Comparison of ENCODE assay signal across 19 mouse cellular contexts in genomic region chr12:29561222-29561621, GRCm38 (mm10). TPM values are rescaled to one million over a fixed set of nuclear protein-coding genes. Genes with fewer than 3 reads are reported as not detected.
DNase-seq lines count a peak whose midpoint lies in the region; ATAC-seq and TF ChIP-seq lines count a peak whose summit lies in the region.
"Had no signal": no experiment of that assay in that cellular context is flagged by ENCODE, and none has a peak within 500 bp of the region (broad histone marks: within the 10 kb centered on the region; RNA-seq: fewer than 3 reads in every experiment).

No protein-coding gene starts in this region.

- no peak overlapping the region for H3K27ac ChIP-seq in hindbrain, postnatal 0 days
- H3K27ac ChIP-seq in hindbrain, embryonic 13.5 days = no peak overlapping the region
- H3K27ac ChIP-seq in neural tube, embryonic 13.5 days (replicated peaks) = 0 out of 2 replicates have a peak overlapping the region, but pooled peaks have one; percentile 18
- H3K27ac ChIP-seq: embryonic facial prominence, embryonic 10.5 days; intestine, embryonic 15.5 days; liver, embryonic 13.5 days had no signal

- H3K9ac ChIP-seq in hindbrain, postnatal 0 days (replicated peaks; ENCODE audit: low read length) = no peak overlapping the region
- H3K9ac ChIP-seq in hindbrain, embryonic 13.5 days = no peak overlapping the region
- H3K9ac ChIP-seq in neural tube, embryonic 13.5 days = no peak overlapping the region
- H3K9ac ChIP-seq: intestine, embryonic 15.5 days; liver, embryonic 13.5 days had no signal

- no peak overlapping the region for H3K4me2 ChIP-seq in hindbrain, postnatal 0 days (ENCODE audit: low read depth, low read length)
- no peak overlapping the region for H3K4me2 ChIP-seq in hindbrain, embryonic 13.5 days
- no peak overlapping the region for H3K4me2 ChIP-seq in neural tube, embryonic 13.5 days
- H3K4me2 ChIP-seq: heart, embryonic 11.5 days; intestine, embryonic 15.5 days; liver, embryonic 13.5 days had no signal

- peak; percentile 36 for DNase-seq in cerebellum, adult 8-10 months
- DNase-seq in hindbrain, postnatal 0 days (ENCODE audit: low spot score) = peak; percentile 32
- DNase-seq in neural tube, embryonic 10.5 days (ENCODE audit: extremely low spot score, low spot score) = no peak
- DNase-seq in kidney, adult 8-10 months = no peak
- no peak for DNase-seq in lung, postnatal 10 days
- DNase-seq: gastrocnemius, postnatal 14 days; heart, postnatal 36 days; kidney, postnatal 14 days; left cerebral cortex, postnatal 4 days; liver, embryonic 13.5 days; lung, postnatal 36 days; thymus, postnatal 36 days had no signal

- no peaks in the 10 kb centered on the region; the same call in 1 of the 2 replicates for H3K4me1 ChIP-seq in hindbrain, postnatal 0 days (ENCODE audit: insufficient read depth, low read length)
- H3K4me1 ChIP-seq in hindbrain, embryonic 13.5 days (replicated peaks) = peaks cover 39% of the 10 kb centered on the region
- H3K4me1 ChIP-seq in neural tube, embryonic 13.5 days (replicated peaks) = peaks cover 36% of the 10 kb centered on the region
- H3K4me1 ChIP-seq: embryonic facial prominence, embryonic 10.5 days; intestine, embryonic 15.5 days; liver, embryonic 13.5 days had no signal

- TF ChIP-seq CTCF in hindbrain, postnatal 0 days (IDR thresholded peaks at IDR 0.05; ENCODE audit: low read depth) = peak; percentile 73

- H3K27me3 ChIP-seq in hindbrain, postnatal 0 days (ENCODE audit: insufficient read depth, low read length) = no peaks in the 10 kb centered on the region
- no peaks in the 10 kb centered on the region for H3K27me3 ChIP-seq in hindbrain, embryonic 13.5 days
- H3K27me3 ChIP-seq in neural tube, embryonic 13.5 days = no peaks in the 10 kb centered on the region
- H3K27me3 ChIP-seq: intestine, embryonic 15.5 days; liver, embryonic 13.5 days had no signal

- no peaks in the 10 kb centered on the region for H3K9me3 ChIP-seq in hindbrain, postnatal 0 days (ENCODE audit: low read length)
- H3K9me3 ChIP-seq in hindbrain, embryonic 13.5 days = no peaks in the 10 kb centered on the region
- H3K9me3 ChIP-seq in neural tube, embryonic 13.5 days = no peaks in the 10 kb centered on the region
- H3K9me3 ChIP-seq: embryonic facial prominence, embryonic 10.5 days; intestine, embryonic 15.5 days; liver, embryonic 13.5 days had no signal

- no peak for ATAC-seq in cerebellum, adult (ENCODE audit: insufficient number of reproducible peaks, low FRiP score, low TSS enrichment)
- 0 out of 2 replicates have a peak, but pooled peaks have one; percentile 18 for ATAC-seq in hindbrain, postnatal 0 days
- ATAC-seq in hindbrain, embryonic 13.5 days (ENCODE audit: low FRiP score) = no peak
- ATAC-seq in neural tube, embryonic 13.5 days (ENCODE audit: low read depth) = no peak
- ATAC-seq: intestine, embryonic 15.5 days had no signal

- no peaks in the 10 kb centered on the region for H3K36me3 ChIP-seq in hindbrain, postnatal 0 days (ENCODE audit: insufficient read depth, low read length)
- peaks cover 1% of the 10 kb centered on the region; the same call in 1 of the 2 replicates for H3K36me3 ChIP-seq in hindbrain, embryonic 13.5 days
- H3K36me3 ChIP-seq in neural tube, embryonic 13.5 days = peaks cover under 1% of the 10 kb centered on the region; the same call in 1 of the 2 replicates
- H3K36me3 ChIP-seq: embryonic facial prominence, embryonic 10.5 days; intestine, embryonic 15.5 days; liver, embryonic 13.5 days had no signal

- no peak overlapping the region for H3K4me3 ChIP-seq in hindbrain, postnatal 0 days (ENCODE audit: low read length)
- no peak overlapping the region for H3K4me3 ChIP-seq in hindbrain, embryonic 13.5 days
- H3K4me3 ChIP-seq in neural tube, embryonic 13.5 days = no peak overlapping the region
- H3K4me3 ChIP-seq: embryonic facial prominence, embryonic 10.5 days; erythroblast, embryonic 14.5 days; intestine, embryonic 15.5 days; liver, embryonic 13.5 days had no signal

- 73% methylated on average over 2 of the region's 2 CpGs for WGBS in hindbrain, postnatal 0 days
- WGBS in hindbrain, embryonic 13.5 days = 78% methylated on average over 2 of the region's 2 CpGs
- 83% methylated on average over 2 of the region's 2 CpGs for WGBS in neural tube, embryonic 13.5 days

RNA-seq across cellular contexts. Expression of gene Myt1l, which starts 33.0 kb away (rescaled TPM):
- 68.6 and 83.0 TPM in 2 replicates for total RNA-seq in hindbrain, postnatal 0 days (2014; rRNA removed)
- polyA plus RNA-seq in hindbrain, postnatal 0 days (2015; fragmentation: Nextera tagmentation; extraction: Ambion mirVana) = 163 and 173 TPM in 2 replicates
- polyA plus RNA-seq in hindbrain, embryonic 13.5 days (2015; fragmentation: Nextera tagmentation; extraction: Ambion mirVana) = 218 and 219 TPM in 2 replicates
- polyA plus RNA-seq in neural tube, embryonic 13.5 days (2015; fragmentation: Nextera tagmentation; extraction: Ambion mirVana) = 170 TPM in 2 replicates
- total RNA-seq: gastrocnemius, postnatal 14 days had no signal
- polyA plus RNA-seq: erythroblast, embryonic 14.5 days had no signal

Comparison
In these comparisons a context has a peak if more than half of its experiments do, and no peak if none do; other contexts are left out.
1. DNase-seq: peak in cerebellum, adult 8-10 months (single experiment) and hindbrain, postnatal 0 days (single experiment); none in neural tube, embryonic 10.5 days (single experiment), kidney, adult 8-10 months (0 of 2) and lung, postnatal 10 days (single experiment).